Mouse (Mus musculus): ENCODE results near the gene Tmem19.

The Tmem19 gene

DNA sequence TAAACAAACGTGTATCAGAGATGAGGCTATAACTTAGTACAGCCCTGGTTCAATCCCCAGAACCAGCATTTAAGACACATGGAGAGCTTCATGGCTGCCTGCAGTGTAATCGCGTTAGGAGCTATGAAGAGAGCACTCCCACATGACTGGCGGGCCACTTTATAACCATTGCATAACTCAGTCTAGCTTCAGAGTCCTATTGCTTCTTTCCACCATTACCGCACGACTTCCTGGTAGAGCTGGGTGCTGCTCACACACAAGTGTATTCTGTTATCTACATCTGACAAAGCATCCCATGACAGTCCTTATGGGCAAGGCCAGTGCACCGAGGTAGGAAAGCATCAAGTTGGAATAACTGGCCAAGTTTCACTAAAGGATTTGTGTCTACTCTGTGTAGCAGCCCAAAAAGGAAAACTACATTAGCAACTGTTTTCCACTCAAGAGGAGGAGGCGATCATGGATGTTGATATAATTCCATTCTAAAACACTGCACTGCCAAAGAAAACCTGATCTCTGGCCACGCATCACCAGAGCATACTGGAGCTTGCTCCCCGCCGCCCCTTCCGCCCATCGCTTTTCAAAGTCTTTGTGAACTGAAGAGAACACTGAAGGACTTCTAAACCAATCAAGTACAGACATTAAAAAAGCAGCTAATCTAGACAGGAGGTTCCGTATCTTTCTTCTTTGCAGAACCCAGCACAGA, 50.9 kb downstream of the Tmem19 start:
- no peak for DNase-seq (ENCODE audit: low read depth)

DNA sequence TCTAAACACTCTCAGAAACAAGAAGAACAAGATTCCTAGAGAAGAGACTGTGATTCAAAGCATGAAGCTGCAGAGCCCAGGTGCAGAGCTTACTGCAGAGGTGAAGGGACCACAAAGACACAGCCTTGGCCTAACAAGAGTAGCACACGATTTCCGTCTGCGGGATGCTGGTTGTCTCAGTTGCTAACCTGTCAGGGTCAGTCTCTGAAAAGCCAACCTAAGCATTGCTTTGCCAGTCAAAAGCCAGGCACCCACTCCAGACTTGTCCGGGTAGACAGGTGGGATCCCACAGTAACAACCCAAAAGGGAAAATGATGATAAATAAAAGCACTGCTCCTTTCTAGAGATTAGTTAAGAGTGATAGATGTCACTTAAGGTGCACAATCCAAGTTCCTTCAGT, 53.1 kb downstream of the Tmem19 start:
- DNase-seq (ENCODE audit: low read depth): no peak

DNA sequence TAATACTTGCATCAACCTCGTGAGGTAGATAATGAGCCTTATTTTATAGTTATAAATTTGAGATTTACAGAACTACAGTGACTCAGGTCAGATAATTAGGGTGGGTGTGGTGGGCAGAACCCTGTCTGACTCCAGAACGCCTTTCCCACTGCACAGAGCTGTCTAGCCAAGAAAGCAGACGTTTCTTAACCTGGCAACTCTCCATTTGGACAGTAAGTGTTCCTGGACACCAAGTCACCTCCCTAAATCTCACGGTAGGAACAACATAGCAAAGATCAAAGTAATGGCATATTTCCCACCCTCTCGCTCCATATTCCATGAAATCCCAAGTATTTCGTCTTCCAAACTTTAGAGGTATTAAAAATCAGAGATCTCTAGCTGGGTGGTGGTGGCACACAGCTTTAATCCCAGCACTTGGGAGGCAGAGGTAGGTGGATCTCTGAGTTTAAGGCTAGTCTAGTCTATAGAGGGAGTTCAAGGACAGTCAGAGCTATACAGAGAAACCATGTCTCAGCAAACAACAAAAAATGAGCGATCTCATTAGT, 54.9 kb downstream of the Tmem19 start:
- no peak for DNase-seq (ENCODE audit: low read depth)

DNA sequence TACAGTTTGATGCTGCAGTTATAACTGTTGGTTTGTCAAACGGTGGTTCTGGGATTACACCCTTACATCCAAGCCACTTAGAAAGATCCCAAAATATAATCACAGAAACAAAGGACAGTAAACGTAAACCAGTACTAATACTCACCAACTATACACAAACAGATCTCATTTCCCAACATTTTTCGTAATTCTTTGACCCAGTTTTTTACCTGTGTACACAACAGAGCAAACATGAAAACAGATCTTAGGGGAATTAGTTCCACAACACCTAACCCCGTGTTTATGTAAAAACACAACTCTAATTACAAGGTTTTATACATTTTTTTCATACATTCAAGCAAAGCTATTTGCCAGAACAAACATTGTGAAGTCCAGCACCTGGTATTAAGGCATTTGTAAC, 63.6 kb downstream of the Tmem19 start:
- no peak for DNase-seq (ENCODE audit: low read depth)

DNA sequence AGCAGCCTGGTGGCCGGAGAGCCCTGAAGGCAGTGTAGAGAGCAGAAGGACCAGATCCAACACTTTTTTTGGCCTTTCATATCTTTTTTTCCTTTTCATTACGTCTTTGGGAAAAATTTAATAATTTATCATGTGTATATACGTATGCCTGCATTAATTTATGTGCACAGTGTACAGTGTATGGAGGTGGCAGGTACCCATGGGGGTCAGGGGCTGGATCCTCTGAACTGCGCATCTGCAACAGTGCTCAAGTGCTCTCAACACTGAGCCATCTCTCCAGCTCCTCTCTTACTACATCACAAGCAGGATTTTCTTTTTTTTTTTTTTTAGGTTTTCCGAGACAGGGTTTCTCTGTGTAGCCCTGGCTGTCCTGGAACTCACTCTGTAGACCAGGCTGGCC, 64.7 kb downstream of the Tmem19 start:
- DNase-seq (ENCODE audit: low read depth): no peak

DNA sequence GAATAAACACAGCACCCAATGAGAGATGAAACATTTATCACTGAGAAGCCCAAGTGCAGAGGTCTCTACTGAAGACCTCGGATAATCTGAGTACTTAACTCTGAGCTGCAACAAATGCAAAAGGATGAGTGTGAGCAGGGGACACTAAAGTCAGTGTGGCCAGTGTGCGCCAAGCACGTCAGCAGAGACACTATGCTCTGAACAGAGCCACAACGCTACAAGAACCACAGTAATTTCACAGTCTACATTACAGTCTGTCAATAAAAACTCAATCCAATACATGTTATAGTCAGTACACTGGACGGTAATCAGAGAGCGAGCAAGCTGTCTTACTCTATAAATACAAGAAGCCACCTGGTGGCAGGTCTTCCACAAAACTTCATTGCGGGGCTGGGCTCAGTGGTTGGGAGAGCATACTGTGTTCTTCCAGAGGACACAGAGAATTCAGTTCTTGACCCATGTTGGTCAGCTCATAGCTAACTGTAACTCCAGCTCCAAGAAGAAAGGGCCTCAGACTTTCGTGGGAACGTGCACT, 65.8 kb downstream of the Tmem19 start:
- DNase-seq (ENCODE audit: low read depth): no peak

DNA sequence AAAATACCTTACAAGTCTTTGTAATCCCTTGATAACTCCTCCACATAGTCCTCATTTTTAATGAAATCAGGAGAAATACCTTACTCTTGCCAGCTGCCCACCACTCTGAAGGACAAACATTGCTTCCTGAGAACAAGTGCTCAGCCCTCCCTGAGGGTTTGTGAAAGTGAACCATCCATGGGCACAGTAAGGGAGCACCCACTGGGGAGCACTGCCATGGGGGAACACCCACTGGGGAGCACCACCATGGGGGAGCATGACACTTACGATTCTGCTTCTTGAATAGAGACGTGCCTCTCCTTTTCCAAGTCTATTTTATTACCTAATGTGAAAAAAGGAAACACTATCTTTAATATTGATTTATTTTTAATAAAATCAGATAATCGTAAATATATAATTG, 67.1 kb downstream of the Tmem19 start:
- no peak for DNase-seq (ENCODE audit: low read depth)

DNA sequence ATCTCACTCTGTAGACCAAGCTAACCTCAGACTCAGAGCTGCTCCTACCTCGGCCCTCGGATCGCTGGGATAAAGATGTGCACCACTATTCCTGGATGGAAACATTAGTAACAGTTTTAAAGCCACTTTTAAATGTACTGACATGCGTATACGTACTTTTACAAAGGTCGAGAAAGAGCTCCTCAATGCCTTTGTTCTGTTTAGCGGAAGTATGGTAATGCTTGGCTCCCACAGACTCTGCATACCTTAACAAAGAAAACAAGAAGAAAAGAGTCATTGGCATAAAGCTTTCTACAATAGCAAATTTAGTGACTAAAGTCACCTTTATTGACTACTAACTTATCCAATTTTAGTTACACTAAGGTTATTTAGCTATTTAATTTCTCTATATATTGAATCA, 67.6 kb downstream of the Tmem19 start:
- no peak for DNase-seq (ENCODE audit: low read depth)

DNA sequence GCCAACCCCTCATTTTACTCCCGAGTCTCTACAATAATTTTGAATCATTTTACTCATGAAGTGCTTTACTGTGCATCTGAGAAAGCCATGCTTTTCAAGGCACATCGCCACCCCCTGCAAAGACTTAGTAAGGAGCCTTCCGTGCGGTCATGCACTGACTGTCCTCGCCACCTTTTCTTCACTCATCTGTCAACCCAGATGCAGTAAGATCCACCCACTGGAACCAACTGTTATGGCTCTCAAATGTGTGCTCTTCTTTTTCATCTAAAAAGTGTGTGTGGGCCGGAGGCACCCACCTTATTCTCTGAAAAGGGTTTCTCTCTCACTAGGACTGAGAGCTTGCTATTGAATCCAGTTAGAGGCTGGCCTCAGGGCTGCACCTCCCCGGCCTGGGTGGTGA, 68.4 kb downstream of the Tmem19 start:
- no peak for DNase-seq (ENCODE audit: low read depth)

DNA sequence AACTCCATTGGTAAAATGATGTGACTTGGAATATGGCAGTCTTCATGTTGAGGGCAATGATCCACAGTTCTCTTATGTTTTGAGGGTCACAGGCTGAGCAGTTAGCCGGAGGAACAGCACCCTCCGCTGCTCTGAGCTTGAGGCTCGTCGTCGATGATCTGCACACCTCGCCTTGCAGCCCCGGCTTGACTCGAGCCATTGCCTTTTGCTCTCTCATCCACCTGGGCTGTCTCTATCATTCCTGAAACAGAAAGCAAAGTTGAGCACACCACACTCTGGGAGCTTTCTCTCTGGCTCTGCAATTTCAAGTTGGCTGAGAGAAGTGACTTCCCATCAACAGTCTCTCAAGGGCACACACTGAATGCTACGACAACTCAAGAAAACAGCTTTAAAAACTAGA, 71.6 kb downstream of the Tmem19 start:
- DNase-seq (ENCODE audit: low read depth): no peak
